Mouse (Mus musculus) adrenal gland, adult 2 months (tissue): ENCODE results near the gene Tgfb2. TPM values are rescaled to one million over a fixed set of nuclear protein-coding genes. Genes with fewer than 3 reads are reported as not detected.

Experiments used
- DNase-seq: peaks from one replicate; pipeline ENCODE4 v3.0.0; 2021
- polyA plus RNA-seq: library from polyadenylated mRNA; depleted of rRNA; stranded (reverse); fragments of >200 nt; gene quantifications from 2 replicates; pipeline ENCODE4 v1.2.3, GENCODE M21; 2012; rRNA removed
- total RNA-seq, 2 experiments: library from RNA; stranded (reverse); gene quantifications; 2 replicates each; pipeline ENCODE4 v1.2.3; 2021

The Tgfb2 gene
- total and polyA plus RNA-seq, 3 experiments = 1.1 to 2.6 (median 1.7) TPM

DNA sequence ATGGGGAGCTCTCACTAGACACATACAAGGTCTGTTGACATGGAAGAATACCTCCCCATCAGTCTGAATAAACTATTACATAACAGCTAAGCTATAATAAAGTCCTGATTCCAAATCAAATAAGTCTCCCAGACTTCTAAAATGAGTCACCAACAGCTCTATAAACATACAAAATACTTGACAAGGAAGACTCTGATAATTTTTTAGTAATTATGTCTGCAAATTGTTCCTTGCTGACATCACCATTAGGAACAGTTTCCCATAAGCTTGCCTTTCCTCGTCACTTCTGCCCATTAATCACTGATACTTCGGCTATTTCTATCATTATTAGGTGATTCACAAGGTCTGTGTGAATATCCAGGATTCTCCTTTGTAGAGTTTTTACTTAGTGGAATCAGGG is 124.1 kb downstream of the Tgfb2 start:
- no peak for DNase-seq

DNA sequence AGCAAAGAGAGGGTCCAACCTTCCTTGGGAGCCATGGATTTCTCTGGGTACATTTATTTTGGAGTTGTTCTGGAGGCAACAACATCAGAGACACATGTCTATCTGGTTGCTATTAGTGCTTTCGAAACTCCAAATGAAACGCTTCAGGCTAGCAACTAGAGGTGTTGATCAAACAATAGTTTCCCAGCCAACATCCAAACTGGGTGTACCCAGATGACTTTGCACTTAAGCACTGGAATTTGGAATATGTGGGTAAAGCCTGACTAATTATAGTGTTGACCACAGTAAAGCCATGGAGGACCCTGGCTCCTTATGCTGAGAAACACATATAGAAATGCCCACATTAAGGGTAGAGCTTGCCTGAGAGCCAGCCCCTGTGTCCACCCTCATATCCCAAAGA is 124.7 kb downstream of the Tgfb2 start:
- no peak for DNase-seq

DNA sequence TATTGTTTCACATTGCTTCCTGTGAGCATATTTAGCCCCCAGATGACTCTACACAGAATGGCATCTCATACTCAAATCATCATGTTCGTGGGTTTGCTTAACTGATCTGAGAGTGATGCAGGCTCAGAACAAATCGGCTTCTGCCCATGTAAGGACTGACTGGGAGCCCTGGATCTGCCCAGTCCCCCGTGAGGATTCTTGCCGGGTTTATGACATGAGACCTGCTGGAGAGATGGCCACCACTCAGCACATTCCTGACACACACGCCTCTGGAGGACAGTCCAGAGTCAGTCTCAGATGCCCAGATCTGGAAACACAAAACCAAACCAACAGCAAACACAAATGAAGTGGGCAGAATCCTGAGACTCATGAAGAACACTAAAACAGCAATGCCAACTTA is 128.5 kb downstream of the Tgfb2 start:
- DNase-seq = no peak

DNA sequence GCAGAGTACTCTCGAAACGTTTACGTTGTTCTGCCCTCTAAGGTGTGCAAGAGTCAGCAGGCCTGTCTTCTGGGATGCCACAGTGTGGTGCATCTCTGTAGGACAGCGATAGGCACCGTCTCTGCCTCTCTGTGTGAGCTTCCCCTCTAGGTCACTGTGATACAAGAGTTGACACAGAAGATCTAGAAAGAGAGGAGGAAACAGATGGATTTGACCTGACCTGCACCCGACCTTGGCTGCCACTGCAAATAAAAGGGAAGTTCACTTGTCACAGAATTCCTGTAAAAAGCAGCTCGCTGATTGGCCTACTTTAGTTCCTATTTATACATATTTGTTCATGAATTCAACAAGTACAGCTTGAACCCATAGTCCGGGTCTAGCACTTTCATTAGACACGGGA is 130.2 kb downstream of the Tgfb2 start:
- no peak for DNase-seq

DNA sequence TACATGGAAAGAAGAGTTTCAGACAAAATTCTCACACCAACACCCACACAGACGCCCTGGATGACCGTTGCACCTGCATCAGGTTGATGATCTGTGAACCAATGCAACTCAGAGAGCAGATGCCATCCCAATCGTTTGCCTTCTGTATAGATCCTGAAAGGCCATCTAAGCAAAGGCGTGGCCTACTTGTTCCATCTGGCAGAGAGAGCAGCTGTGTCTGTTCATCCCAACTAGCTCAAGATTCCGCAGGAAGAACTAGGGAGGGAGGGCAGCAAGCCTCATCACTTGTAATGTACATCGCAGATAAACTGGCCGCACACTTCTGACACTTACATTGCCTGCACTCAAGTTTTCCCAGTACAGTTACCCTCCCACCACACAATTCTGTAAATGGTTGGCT is 130.7 kb downstream of the Tgfb2 start:
- no peak for DNase-seq

Other genes with a start within 250 kb of the Tgfb2 start
- gene Rrp15, start 43.4 kb upstream of the Tgfb2 start, total RNA-seq = 10 to 100 TPM; 23.6 to 26.0 TPM
- gene Rrp15, start 43.4 kb upstream of the Tgfb2 start, polyA plus RNA-seq = 1.3 TPM in 2 replicates